Mouse (Mus musculus) lung, adult 2 months (tissue): Measurements from ENCODE around the gene Hist1h3g. TPM values are rescaled to one million over a fixed set of nuclear protein-coding genes. Genes with fewer than 3 reads are reported as not detected.

Experiments used
- DNase-seq: peaks from one replicate; pipeline ENCODE4 v3.0.0; 2022
- H3K4me1 ChIP-seq: fragments of 200-500 bp; 2 replicates; pipeline ENCODE4 v1.6.1; 2011; ENCODE audit warnings: low read length; ENCODE audit not compliant: control insufficient read depth, insufficient read depth
- H3K4me3 ChIP-seq: fragments of 200-500 bp; replicated peaks from 2 replicates; pipeline ENCODE3; 2011; ENCODE audit warnings: low read depth, mild to moderate bottlenecking, control low read depth, low read length; ENCODE audit errors: extremely low read depth
- CTCF ChIP-seq: fragments of 200-500 bp; IDR thresholded peaks from 2 replicates; pipeline ENCODE4 v1.5.1; 2011; ENCODE audit warnings: mild to moderate bottlenecking, low read length, control low read depth; ENCODE audit not compliant: insufficient read depth
- POLR2A ChIP-seq: fragments of 200-500 bp; IDR thresholded peaks from 2 replicates; pipeline ENCODE4 v1.6.1; 2011; ENCODE audit warnings: low read depth, mild to moderate bottlenecking, control low read depth, low read length, borderline replicate concordance; ENCODE audit errors: extremely low read depth
- WGBS: fragments of 180-500 bp; shearing (Covaris S2); methylation state at CpG from one replicate; pipeline ENCODE4 v1.1.7; 2018; 5-methylcytosine and 5-hydroxymethylcytosine counted together
- polyA plus RNA-seq: library from polyadenylated mRNA; depleted of rRNA; stranded (reverse); fragments of >200 nt; gene quantifications from 2 replicates; pipeline ENCODE4 v1.2.3, GENCODE M21; 2012; rRNA removed

Hist1h3g gene
- polyA plus RNA-seq, 1 experiment: 2.1 TPM

DNA sequence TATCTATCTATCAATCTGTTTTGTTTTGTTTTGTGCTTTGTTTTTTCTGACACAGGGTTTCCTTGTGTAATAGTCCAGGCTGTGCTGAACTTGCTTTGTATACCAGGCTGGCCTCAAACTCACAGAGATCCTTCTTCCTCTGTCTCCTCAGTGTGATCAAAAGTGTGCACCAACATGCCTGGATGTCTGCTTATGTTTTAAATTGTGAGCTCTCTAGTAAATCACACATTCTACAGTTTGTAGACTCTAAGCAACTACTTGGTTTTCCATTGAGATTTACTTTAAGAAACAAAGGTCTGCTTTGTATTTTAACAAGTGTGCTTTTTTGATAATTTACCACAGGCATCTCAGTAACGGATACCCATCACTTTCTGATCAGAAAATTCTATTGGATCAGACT lies 42.6 kb downstream of the Hist1h3g start:
- WGBS: 89% methylated on average over 1 of the region's 1 CpGs
- DNase-seq: no peak
- H3K4me3 ChIP-seq: no peak overlapping the region
- TF ChIP-seq CTCF: no peak
- no peak for TF ChIP-seq POLR2A
- H3K4me1 ChIP-seq: no peaks in the 10 kb centered on the region

DNA sequence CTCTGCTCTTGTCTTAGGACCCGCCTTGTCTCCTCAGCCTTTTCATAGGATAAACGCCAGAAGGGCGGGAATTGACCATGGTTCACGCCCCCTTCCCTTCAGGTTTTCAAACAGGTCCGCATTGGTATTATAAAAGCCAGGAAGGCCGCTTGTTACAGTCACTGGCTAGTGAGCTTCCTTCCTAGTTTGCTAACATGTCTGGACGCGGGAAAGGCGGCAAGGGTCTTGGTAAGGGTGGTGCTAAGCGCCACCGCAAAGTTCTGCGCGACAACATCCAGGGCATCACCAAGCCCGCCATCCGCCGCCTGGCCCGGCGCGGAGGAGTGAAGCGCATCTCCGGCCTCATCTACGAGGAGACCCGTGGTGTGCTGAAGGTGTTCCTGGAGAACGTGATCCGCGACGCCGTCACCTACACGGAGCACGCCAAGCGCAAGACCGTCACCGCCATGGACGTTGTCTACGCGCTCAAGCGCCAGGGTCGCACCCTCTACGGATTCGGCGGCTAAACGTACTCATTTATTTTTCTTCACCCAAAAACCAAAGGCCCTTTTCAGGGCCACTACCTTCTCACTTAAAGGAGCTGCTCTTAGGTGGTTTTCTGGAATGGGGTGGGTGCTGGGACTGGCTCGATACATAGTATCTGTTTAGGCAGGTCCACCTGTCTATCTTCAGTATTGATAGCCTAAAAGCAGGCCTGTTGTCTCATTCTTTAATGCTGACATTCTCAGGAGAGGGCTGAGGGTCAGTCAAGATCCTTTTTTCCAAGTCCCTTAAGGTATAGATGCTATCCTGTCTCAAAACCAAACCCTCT lies 46.4 kb downstream of the Hist1h3g start, which contains the start of gene Hist1h4d:
Gene Hist1h4d, plus strand, starts transcription at position 191 of the 811 bp plus-strand sequence.
- WGBS: under 1% methylated on average over 43 of the region's 43 CpGs
- H3K4me1 ChIP-seq: peaks cover 2% of the 10 kb centered on the region; the same call in 1 of the 2 replicates
- peak within 1 kb of the TSS; percentile 73 for H3K4me3 ChIP-seq
- TF ChIP-seq POLR2A (peak; percentile 100), CTCF (no peak)
- peak; percentile 96 for DNase-seq

DNA sequence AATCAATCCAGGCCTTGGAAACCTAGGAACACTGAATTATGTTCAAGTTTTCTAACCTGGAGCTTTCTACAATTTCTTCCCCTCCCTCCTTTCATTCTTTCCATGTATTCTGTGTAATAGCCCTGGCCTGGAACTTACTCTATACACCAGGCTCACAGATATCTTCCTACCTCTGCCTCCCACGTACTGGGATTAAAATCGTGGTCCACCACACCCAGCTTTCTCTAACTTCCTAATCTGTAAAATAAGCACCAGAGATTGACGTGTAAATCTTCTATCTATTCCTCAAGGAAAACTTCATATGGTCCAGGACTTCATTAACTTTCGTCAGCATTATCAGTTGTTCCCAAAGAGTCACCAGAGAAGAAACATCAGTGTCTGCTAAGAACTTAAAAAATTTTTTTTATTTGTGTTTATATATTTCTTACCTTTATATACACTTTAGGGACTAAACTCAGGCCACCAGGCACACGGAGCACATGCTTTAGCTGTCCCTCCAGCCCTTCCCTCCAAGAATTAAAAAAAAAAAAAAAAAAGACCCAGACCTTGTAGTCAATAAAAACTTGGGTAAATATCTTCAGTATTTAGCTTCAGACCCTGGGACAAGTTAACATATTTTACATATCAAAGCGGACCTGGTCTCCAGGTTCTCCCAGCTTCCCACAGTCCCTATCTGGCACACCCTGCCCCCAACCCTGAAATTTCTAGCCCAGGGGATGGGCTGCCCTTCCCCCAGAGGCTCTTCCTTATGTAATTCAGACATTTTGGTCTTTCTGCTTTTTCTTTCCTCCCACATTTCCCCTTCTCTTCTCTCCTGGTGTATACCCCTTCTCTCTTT lies 47.2 kb downstream of the Hist1h3g start:
- TF ChIP-seq POLR2A (no peak), CTCF (no peak)
- DNase-seq: no peak
- peaks cover 2% of the 10 kb centered on the region; the same call in 1 of the 2 replicates for H3K4me1 ChIP-seq
- peak overlapping the region; percentile 73 for H3K4me3 ChIP-seq
- 21% methylated on average over 6 of the region's 6 CpGs for WGBS

DNA sequence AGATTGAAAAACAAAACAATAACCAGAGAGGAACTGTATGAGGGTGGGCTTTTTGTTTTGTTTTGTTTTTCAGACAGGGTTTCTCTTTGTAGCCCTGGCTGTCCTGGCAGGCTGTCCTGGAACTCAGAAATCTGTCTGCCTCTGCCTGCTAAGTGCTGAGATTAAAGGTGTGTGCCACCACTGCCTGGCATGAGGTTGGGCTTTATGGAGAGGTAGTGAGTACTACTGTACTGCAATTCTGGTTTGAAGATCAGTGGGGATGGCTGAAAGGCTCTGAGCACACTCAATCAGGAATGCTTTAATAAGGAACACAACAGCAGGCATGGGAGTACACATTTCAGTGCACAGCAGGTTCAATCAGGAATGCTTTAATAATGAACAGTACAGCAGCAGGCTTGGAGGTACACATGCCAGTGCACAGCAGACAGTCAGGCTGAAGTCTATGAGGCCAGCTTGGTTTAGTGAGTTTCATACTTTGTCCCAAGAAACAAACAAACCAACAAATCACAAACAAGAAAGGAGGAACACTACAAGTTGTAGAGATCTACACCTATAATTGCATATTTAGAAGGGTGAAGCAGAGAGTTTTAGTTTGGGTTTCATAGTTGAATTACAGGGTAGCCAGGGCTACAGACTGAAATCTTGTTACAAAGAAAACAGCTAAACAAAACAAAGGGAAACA lies 48.3 kb downstream of the Hist1h3g start:
- no peak overlapping the region for H3K4me3 ChIP-seq
- TF ChIP-seq CTCF (no peak), POLR2A (no peak)
- H3K4me1 ChIP-seq: peaks cover 2% of the 10 kb centered on the region; the same call in 1 of the 2 replicates
- DNase-seq: no peak

DNA sequence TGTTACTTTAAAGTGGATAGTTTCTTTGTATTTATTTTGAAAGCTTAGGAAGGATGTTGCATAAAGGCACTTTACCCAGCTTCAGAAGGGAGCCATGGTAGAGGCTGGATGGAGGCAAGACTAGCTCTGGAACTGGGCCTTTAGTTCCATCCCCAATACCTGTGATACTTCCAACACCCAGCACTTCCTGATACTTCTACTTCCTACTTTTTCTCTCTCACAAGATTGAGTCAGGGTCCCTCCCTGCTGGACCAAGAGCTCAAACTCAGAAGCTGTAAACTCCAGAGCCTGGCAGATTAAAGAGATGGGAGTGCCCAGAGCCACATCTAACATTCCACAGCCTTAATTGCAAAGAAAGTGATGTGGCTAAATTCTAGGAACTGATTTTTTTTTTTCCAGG lies 49.1 kb downstream of the Hist1h3g start:
- TF ChIP-seq CTCF (no peak), POLR2A (no peak)
- peaks cover 2% of the 10 kb centered on the region; the same call in 1 of the 2 replicates for H3K4me1 ChIP-seq
- H3K4me3 ChIP-seq: peak overlapping the region; percentile 11
- peak; percentile 15 for DNase-seq

DNA sequence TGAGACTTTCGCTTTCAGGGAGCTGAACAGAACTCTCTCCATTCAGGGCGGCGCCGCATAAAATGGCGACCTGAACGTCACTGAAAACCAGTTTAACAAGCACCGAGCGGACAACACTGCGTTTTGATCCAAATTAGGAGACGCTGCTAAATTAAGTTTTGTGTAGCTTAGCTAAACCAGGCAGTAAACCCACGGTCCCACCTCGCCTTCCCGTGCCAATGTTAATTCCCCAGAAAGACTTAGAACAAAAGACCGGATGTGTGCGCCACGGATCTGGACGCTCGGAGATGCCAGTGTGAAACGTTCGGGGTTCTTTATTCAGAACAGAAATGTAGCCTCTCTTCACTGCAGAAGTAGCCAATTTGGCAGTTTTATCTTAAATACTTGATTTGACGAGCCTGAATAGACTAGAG lies 49.8 kb downstream of the Hist1h3g start:
- WGBS: under 1% methylated on average over 21 of the region's 21 CpGs
- peak; percentile 78 for DNase-seq
- H3K4me3 ChIP-seq: peak overlapping the region; percentile 91
- H3K4me1 ChIP-seq: peaks cover 2% of the 10 kb centered on the region; the same call in 1 of the 2 replicates
- TF ChIP-seq POLR2A (peak; percentile 59; the same call in 1 of the 2 replicates), CTCF (no peak)

Other genes starting within 250 kb of the Hist1h3g start
- 1.4 and 2.4 TPM in 2 replicates for gene Zfp322a, start 166.2 kb upstream of the Hist1h3g start, polyA plus RNA-seq
- 2.7 and 3.3 TPM in 2 replicates for gene Abt1, start 111.6 kb upstream of the Hist1h3g start, polyA plus RNA-seq
- not detected in 2 replicates for gene Btn1a1, start 69.5 kb upstream of the Hist1h3g start, polyA plus RNA-seq
- gene Btn2a2, start 46.6 kb upstream of the Hist1h3g start, polyA plus RNA-seq: not detected in 2 replicates
- 27.1 and 28.0 TPM in 2 replicates for gene Hist1h4h, start 4.4 kb upstream of the Hist1h3g start, polyA plus RNA-seq
- gene Hist1h2af, start 1.5 kb upstream of the Hist1h3g start, polyA plus RNA-seq: 28.7 and 47.1 TPM in 2 replicates
- gene Hist1h2bh, start 8.0 kb downstream of the Hist1h3g start, polyA plus RNA-seq: 0.66 and 0.87 TPM in 2 replicates
- gene Hist1h3f, start 8.6 kb downstream of the Hist1h3g start, polyA plus RNA-seq: 1.3 and 1.7 TPM in 2 replicates
- gene Hist1h4f, start 16.2 kb downstream of the Hist1h3g start, polyA plus RNA-seq: 1.4 and 1.8 TPM in 2 replicates
- 0.10 and 0.12 TPM in 2 replicates for gene Hist1h1d, start 17.8 kb downstream of the Hist1h3g start, polyA plus RNA-seq
- 8.4 and 9.2 TPM in 2 replicates for gene Hist1h3e, start 26.9 kb downstream of the Hist1h3g start, polyA plus RNA-seq
- 1.8 and 2.3 TPM in 2 replicates for gene Hist1h2ae, start 35.8 kb downstream of the Hist1h3g start, polyA plus RNA-seq
- gene Hist1h2bg, start 36.0 kb downstream of the Hist1h3g start, polyA plus RNA-seq: 9.8 and 22.7 TPM in 2 replicates
- 2.7 and 3.4 TPM in 2 replicates for gene Hist1h2bf, start 38.8 kb downstream of the Hist1h3g start, polyA plus RNA-seq
- gene Hist1h2ad, start 39.0 kb downstream of the Hist1h3g start, polyA plus RNA-seq: 1.2 and 2.0 TPM in 2 replicates
- gene Hist1h3d, start 40.3 kb downstream of the Hist1h3g start, polyA plus RNA-seq: 2.6 and 4.5 TPM in 2 replicates
- gene Hist1h4d, start 46.2 kb downstream of the Hist1h3g start, polyA plus RNA-seq: 9.0 and 9.5 TPM in 2 replicates
- gene Hist1h2be, start 85.7 kb downstream of the Hist1h3g start, polyA plus RNA-seq: 2.7 and 3.0 TPM in 2 replicates
- gene Hist1h1e, start 87.1 kb downstream of the Hist1h3g start, polyA plus RNA-seq: 2.0 and 2.4 TPM in 2 replicates
- 0.45 and 0.61 TPM in 2 replicates for gene Hist1h2ac, start 148.5 kb downstream of the Hist1h3g start, polyA plus RNA-seq
- gene Hist1h2bc, start 148.8 kb downstream of the Hist1h3g start, polyA plus RNA-seq: 142 and 182 TPM in 2 replicates
- gene Hist1h1t, start 160.4 kb downstream of the Hist1h3g start, polyA plus RNA-seq: not detected in 2 replicates
- gene Hist1h4c, start 163.0 kb downstream of the Hist1h3g start, polyA plus RNA-seq: 6.3 and 6.8 TPM in 2 replicates
- gene Hfe, start 175.4 kb downstream of the Hist1h3g start, polyA plus RNA-seq: 21.3 and 24.2 TPM in 2 replicates
- 38.1 and 46.7 TPM in 2 replicates for gene Hist1h1c, start 203.4 kb downstream of the Hist1h3g start, polyA plus RNA-seq
- 1.2 and 2.9 TPM in 2 replicates for gene Hist1h3c, start 210.2 kb downstream of the Hist1h3g start, polyA plus RNA-seq
- 2.5 and 2.6 TPM in 2 replicates for gene Hist1h2bb, start 211.3 kb downstream of the Hist1h3g start, polyA plus RNA-seq
- 2.0 and 3.9 TPM in 2 replicates for gene Hist1h2ab, start 215.7 kb downstream of the Hist1h3g start, polyA plus RNA-seq
- 2.6 and 3.8 TPM in 2 replicates for gene Hist1h3b, start 216.8 kb downstream of the Hist1h3g start, polyA plus RNA-seq
- 2.5 and 2.8 TPM in 2 replicates for gene Hist1h4b, start 221.6 kb downstream of the Hist1h3g start, polyA plus RNA-seq
- gene Hist1h4a, start 225.8 kb downstream of the Hist1h3g start, polyA plus RNA-seq: 2.4 and 2.9 TPM in 2 replicates
- 3.1 and 4.3 TPM in 2 replicates for gene Hist1h3a, start 227.0 kb downstream of the Hist1h3g start, polyA plus RNA-seq
- not detected in 2 replicates for gene Hist1h1a, start 228.2 kb downstream of the Hist1h3g start, polyA plus RNA-seq
- 0.07 TPM in 1 of 2 replicates, not detected in the other for gene Trim38, start 234.5 kb downstream of the Hist1h3g start, polyA plus RNA-seq